Mouse (Mus musculus) thymus, adult 2 months (tissue): ENCODE measurements at regions not wholly inside any gene's neighbourhood (a gene's known extent, or its start where the extent isn't known, plus 50 kb on each side); places are given as distances from the start of the nearest gene placed in this dataset.

Source experiments
- DNase-seq: peaks from one replicate; pipeline ENCODE4 v3.0.0; 2021
- H3K27ac ChIP-seq: fragments of 200-500 bp; 2 replicates; pipeline ENCODE4 v1.5.1; 2012; ENCODE audit warnings: low read length, control low read depth; ENCODE audit not compliant: control insufficient read depth, insufficient read depth
- H3K27me3 ChIP-seq: fragments of 200-500 bp; 2 replicates; pipeline ENCODE4 v1.6.1; 2012; ENCODE audit warnings: mild to moderate bottlenecking, low read length, moderate library complexity, mixed read lengths; ENCODE audit not compliant: control insufficient read depth, insufficient read depth
- H3K36me3 ChIP-seq: fragments of 200-500 bp; 2 replicates; pipeline ENCODE4 v1.6.1; 2012; ENCODE audit warnings: mild to moderate bottlenecking, low read length, moderate library complexity; ENCODE audit not compliant: control insufficient read depth, insufficient read depth
- H3K4me1 ChIP-seq: fragments of 200-500 bp; replicated peaks from 2 replicates; pipeline ENCODE4 v1.6.1; 2012; ENCODE audit warnings: low read length; ENCODE audit not compliant: control insufficient read depth, insufficient read depth
- H3K4me3 ChIP-seq: fragments of 200-500 bp; 2 replicates; pipeline ENCODE4 v1.5.1; 2012; ENCODE audit warnings: mild to moderate bottlenecking, low read length, control low read depth, moderate library complexity; ENCODE audit not compliant: control insufficient read depth, insufficient read depth
- CTCF ChIP-seq: fragments of 200-500 bp; IDR thresholded peaks from 2 replicates; pipeline ENCODE4 v1.5.1; 2012; ENCODE audit warnings: mild to moderate bottlenecking, control low read depth, low read length, moderate library complexity, borderline replicate concordance; ENCODE audit not compliant: control insufficient read depth, poor library complexity, insufficient read depth; ENCODE audit errors: extremely low read depth
- POLR2A ChIP-seq: fragments of 200-500 bp; IDR thresholded peaks from 2 replicates; pipeline ENCODE4 v1.6.1; 2012; ENCODE audit warnings: mild to moderate bottlenecking, low read length, control low read depth, moderate library complexity; ENCODE audit not compliant: control insufficient read depth, poor library complexity, insufficient read depth; ENCODE audit errors: extremely low read depth
- WGBS: fragments of 180-500 bp; shearing (Covaris S2); methylation state at CpG from one replicate; pipeline ENCODE4 v1.1.7; 2018; 5-methylcytosine and 5-hydroxymethylcytosine counted together

DNA sequence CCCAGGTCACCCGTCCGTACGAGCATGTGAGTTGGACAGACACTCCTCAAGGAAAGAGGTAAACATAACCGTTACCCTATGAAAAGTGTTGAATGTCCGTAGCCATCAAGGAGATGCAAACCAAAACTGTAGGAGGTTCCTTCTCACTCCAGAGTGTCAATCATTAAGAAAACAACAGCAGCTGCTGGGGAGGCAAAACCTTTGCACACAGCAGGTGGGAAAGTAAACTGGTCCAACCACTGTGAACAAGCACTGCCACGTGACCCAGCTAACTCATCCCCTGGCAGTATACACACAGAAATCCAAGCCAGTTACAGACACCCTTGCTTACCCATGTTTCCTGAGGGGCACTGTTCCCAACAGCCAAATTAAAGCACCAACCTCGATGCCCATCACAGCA lies 54.7 kb upstream of the Irx5 start:
- no peaks in the 10 kb centered on the region for H3K27me3 ChIP-seq
- H3K4me1 ChIP-seq, result no peaks in the 10 kb centered on the region
- H3K4me3 ChIP-seq, result no peak overlapping the region
- no peak overlapping the region for H3K27ac ChIP-seq
- no peak for DNase-seq
- TF ChIP-seq CTCF (no peak), POLR2A (no peak)
- H3K36me3 ChIP-seq, result no peaks in the 10 kb centered on the region
- WGBS, result 86% methylated on average over 7 of the region's 7 CpGs

DNA sequence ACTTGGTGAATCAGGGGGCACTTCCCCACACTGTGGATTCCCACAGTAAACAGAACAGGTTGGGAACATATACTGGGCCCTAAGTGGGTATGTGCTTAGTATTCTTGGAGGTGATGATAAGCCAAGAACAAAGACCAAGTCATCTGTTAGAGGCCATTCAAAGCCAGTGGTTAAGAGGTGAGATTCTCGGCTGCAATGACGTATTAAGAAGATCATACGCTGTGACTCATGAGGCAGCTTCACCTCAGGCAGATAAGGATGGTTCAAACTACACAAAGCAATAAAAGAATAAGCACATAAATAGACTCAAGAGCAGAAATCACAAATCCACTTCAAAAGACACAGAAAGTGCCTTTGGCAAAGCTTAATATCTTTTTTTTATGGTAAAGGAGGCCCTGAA lies 56.4 kb upstream of the Irx5 start:
- Histone ChIP-seq H3K4me1 (no peaks in the 10 kb centered on the region), H3K27ac (no peak overlapping the region), H3K4me3 (no peak overlapping the region), H3K36me3 (no peaks in the 10 kb centered on the region), H3K27me3 (no peaks in the 10 kb centered on the region)
- DNase-seq, result no peak
- TF ChIP-seq CTCF (no peak), POLR2A (no peak)
- whole genome bisulfite sequencing, result 96% methylated on average over 3 of the region's 3 CpGs

DNA sequence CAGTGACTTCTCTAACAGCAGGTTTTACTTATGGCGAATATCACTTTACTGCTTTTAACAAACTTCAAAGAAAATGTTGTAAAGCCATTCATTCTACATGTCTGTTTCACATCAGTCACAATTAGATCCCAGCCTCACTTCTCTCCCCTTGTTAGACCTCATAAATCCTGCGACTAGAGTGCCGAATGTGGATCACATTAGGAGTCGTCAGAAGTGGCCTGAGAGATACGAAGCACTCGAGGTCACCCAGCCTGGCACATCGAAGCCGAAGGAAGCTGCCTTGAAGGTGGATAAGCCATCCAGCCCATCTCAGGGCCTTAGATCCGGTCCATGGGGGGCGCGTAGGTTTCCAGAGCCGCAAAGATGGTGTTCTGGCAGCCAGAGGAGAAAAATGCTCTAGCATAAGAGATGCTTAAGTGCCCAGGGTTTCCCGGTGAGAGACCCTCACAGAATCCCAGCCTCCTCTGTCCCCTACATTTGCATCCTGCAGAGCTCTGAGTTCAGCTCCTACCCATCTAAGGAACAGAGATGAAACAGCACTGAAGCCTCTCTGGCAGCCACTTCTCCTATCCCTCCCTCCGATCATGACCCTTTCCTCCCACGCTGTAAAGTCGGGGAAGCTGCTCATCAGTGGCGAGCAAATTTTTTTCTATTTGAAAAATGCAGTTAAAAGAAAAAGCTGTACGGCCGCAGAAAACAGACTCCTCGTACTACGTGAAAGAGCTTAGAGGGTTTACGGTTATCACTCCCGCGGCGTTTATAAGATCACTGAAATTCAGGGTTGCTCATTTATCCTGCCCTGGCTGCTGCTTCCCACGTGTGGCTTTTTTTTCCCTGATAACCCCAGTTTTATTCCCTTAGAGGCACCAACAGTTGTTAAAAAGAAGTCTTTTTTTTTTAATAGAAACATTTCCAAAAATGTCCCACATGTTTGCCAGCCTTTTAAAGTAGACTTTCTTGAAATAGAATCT lies 70.3 kb upstream of the Irx5 start:
- 82% methylated on average over 26 of the region's 26 CpGs for WGBS
- TF ChIP-seq POLR2A (no peak), CTCF (no peak)
- no peak for DNase-seq
- Histone ChIP-seq H3K27me3 (no peaks in the 10 kb centered on the region), H3K4me1 (no peaks in the 10 kb centered on the region), H3K4me3 (no peak overlapping the region), H3K27ac (no peak overlapping the region), H3K36me3 (no peaks in the 10 kb centered on the region)

DNA sequence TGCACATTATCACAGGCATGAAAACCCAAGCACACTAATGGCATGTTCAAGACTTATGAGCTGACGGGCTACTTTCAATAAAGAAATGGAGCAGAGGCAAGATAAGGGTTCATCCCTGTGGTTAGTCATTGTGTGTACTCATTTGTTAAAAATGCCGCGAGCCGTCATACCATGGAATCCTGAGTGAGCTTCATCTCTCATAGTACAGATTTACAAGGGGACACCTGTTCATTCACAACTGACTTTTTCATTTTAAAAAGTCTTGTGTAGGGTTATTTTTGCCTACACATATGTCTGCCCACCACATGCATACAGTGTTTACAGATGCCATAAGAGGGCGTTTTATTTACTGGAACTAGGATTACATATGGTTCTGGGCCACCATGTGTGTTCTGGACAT lies 81.7 kb upstream of the Irx5 start:
- H3K27ac ChIP-seq, result no peak overlapping the region
- no peaks in the 10 kb centered on the region for H3K36me3 ChIP-seq
- no peaks in the 10 kb centered on the region for H3K4me1 ChIP-seq
- DNase-seq, result no peak
- no peak for TF ChIP-seq POLR2A
- TF ChIP-seq CTCF, result no peak
- WGBS, result 97% methylated on average over 5 of the region's 5 CpGs
- no peaks in the 10 kb centered on the region for H3K27me3 ChIP-seq
- H3K4me3 ChIP-seq, result no peak overlapping the region

DNA sequence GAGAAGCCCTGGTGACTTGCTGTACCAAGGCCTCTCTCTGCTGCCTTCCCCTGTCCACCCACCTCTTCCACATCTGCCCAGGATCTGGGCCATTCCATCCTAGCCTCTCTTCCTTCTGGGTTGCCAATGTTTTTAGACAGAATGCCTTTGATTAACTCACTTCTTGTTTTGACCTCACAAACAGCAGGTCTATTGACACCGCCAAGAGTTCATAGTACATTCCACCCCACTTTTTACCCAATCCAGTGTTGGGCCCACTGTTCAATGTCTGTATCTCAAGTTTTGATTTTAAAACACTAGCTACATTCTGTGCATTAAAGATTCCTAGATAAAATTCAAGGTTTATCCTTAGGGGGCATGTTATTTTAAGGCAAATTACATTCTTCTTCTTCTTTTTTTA lies 84.7 kb upstream of the Irx5 start:
- no peaks in the 10 kb centered on the region for H3K36me3 ChIP-seq
- H3K27me3 ChIP-seq, result no peaks in the 10 kb centered on the region
- no peak overlapping the region for H3K4me3 ChIP-seq
- H3K4me1 ChIP-seq, result no peaks in the 10 kb centered on the region
- 98% methylated on average over 1 of the region's 1 CpGs for WGBS
- DNase-seq, result no peak
- no peak overlapping the region for H3K27ac ChIP-seq
- TF ChIP-seq CTCF (no peak), POLR2A (no peak)

DNA sequence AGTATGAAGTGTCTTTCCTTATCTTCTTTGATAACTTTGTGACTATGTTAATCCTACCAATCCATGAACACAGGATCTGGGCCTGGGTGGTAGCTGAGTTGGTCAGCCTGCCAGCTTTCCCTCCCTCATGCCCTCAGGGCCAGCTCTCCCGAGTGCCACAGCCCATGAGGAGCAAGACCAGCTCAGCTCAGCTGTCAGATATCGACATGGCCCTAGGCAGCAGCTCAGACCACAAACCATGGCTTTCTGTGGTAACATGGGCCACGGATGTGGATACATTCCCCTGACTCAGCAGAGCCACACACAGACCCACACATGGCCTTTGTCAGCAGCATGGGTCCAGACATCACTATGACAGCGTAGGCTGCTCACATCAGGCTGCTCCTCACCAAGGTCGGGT lies 85.4 kb upstream of the Irx5 start:
- Histone ChIP-seq H3K36me3 (no peaks in the 10 kb centered on the region), H3K4me1 (no peaks in the 10 kb centered on the region), H3K27ac (no peak overlapping the region), H3K27me3 (no peaks in the 10 kb centered on the region), H3K4me3 (no peak overlapping the region)
- DNase-seq, result no peak
- TF ChIP-seq CTCF (no peak), POLR2A (no peak)
- WGBS, result 39% methylated on average over 5 of the region's 5 CpGs

DNA sequence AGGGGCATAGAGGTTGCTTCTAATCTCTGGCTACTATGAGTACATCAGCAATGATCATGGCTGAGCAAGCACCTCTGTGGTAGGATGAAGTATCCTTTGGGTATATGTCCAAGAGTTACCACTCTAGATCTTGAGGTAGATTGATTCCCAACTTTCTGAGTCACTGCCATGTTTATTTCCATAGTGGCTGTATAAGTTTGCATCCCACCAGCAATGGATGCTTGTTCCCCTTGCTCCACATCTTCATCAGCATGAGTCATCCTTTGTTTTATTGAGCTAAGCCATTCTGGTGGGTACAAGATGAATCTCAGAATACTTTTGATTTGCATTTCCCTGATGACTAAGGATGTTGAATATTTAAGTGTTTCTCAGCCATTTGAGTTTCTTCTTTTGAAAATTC lies 86.8 kb upstream of the Irx5 start:
- Histone ChIP-seq H3K27me3 (no peaks in the 10 kb centered on the region), H3K4me3 (no peak overlapping the region), H3K36me3 (no peaks in the 10 kb centered on the region), H3K27ac (no peak overlapping the region), H3K4me1 (no peaks in the 10 kb centered on the region)
- TF ChIP-seq CTCF (no peak), POLR2A (no peak)
- DNase-seq, result no peak
